Mouse (Mus musculus): ENCODE measurements at regions not wholly inside any gene's neighbourhood (a gene's known extent, or its start where the extent isn't known, plus 50 kb on each side); places are given as distances from the start of the nearest gene placed in this dataset.

DNA sequence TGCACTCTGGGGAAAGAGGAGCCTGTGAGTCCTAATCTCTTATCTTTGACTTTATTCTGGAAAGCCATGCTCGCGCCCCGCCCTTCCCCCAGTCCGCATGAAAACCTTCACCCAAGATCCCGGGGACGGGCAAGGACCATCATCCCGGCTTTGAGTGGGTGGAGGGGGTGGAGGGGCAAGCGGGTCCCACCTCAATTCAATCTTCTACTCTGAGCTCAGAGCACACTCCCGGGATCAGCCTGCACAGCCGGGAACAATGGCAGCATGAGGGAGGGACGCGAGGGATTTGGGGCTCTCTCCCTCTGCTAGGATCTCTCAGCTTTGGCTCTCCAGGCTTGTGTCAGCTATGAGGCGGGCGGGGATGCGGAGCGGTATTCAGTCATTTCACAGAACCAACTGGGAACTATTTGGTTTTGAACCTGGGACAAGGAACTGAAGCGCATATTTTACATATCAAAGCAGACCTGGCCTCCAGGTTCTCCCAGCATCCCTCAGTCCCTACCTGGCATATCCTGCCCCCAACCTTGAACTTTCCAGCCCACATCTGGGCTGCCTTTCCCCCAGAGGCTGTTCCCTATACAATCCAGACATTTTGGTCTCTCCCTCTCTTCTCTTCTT lies 537.2 kb downstream of the Med13l start:
- no peaks in the 10 kb centered on the region for H3K27me3 ChIP-seq (ENCODE audit: control insufficient read depth, insufficient read depth, low read length)
- H3K36me3 ChIP-seq (replicated peaks; ENCODE audit: control insufficient read depth, insufficient read depth) = no peaks in the 10 kb centered on the region
- 0 out of 2 replicates have a peak overlapping the region, but pooled peaks have one; percentile 22 for H3K9ac ChIP-seq
- ATAC-seq (ENCODE audit: low FRiP score) = no peak
- H3K4me2 ChIP-seq (replicated peaks) = peak overlapping the region; percentile 43
- no peak overlapping the region for H3K4me3 ChIP-seq (replicated peaks; ENCODE audit: low read length)
- H3K4me1 ChIP-seq (replicated peaks; ENCODE audit: control insufficient read depth, insufficient read depth, low read length) = peaks cover 6% of the 10 kb centered on the region; the same call in 1 of the 2 replicates
- H3K9me3 ChIP-seq (ENCODE audit: control insufficient read depth, low read length) = no peaks in the 10 kb centered on the region
- H3K27ac ChIP-seq = no peak overlapping the region
- DNase-seq (ENCODE audit: low spot score) = no peak
- 6% methylated on average over 17 of the region's 17 CpGs for WGBS

DNA sequence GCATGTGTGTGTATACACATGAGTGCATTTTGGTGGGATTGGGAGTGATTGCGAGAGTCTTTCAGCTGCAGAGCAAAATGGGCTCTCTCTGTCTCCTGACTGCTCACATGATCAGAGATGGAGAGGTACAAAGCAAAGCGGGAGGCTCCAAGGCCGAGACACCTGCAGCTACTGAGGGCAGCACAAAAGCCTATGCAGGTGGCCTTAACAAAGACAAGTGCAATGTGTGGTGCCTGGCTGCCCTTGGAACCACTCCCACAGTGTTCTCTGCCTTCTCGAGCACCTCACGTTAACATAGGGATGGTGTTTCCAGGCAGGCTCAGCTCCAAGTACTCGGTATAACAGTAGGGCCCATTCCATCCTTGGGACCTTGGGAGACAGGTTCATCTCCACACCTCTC lies 539.3 kb downstream of the Med13l start:
- H3K27me3 ChIP-seq (ENCODE audit: control insufficient read depth, insufficient read depth, low read length) = no peaks in the 10 kb centered on the region
- 85% methylated on average over 6 of the region's 6 CpGs for WGBS
- no peaks in the 10 kb centered on the region for H3K9me3 ChIP-seq (ENCODE audit: control insufficient read depth, low read length)
- no peaks in the 10 kb centered on the region for H3K36me3 ChIP-seq (replicated peaks; ENCODE audit: control insufficient read depth, insufficient read depth)
- no peak overlapping the region for H3K27ac ChIP-seq
- H3K4me2 ChIP-seq (replicated peaks) = no peak overlapping the region
- no peak overlapping the region for H3K4me3 ChIP-seq (replicated peaks; ENCODE audit: low read length)
- no peak for DNase-seq (ENCODE audit: low spot score)
- ATAC-seq (ENCODE audit: low FRiP score) = no peak
- H3K4me1 ChIP-seq (replicated peaks; ENCODE audit: control insufficient read depth, insufficient read depth, low read length) = peaks cover 6% of the 10 kb centered on the region; the same call in 1 of the 2 replicates
- no peak overlapping the region for H3K9ac ChIP-seq

DNA sequence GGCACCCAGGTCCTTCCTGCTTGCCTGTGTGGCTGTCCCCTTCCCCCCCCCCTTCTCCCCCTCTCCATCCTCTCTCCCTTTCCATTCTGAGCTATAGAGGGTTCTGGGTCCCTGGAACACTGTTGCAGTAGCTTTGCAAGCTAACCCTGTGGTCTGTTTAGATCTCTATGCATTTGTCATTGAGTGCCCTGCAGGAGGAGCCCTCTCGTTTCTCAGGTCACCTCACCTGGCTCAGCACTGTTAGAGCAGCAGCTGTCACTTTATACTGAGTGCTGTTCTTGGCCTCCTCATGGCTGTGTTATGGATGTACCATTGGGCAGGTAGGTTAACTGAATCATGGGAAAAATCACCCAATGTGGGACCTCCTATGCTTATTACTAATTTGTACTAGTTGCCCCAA lies 543.0 kb downstream of the Med13l start:
- 62% methylated on average over 1 of the region's 1 CpGs for WGBS
- ATAC-seq (ENCODE audit: low FRiP score) = no peak
- no peaks in the 10 kb centered on the region for H3K36me3 ChIP-seq (replicated peaks; ENCODE audit: control insufficient read depth, insufficient read depth)

DNA sequence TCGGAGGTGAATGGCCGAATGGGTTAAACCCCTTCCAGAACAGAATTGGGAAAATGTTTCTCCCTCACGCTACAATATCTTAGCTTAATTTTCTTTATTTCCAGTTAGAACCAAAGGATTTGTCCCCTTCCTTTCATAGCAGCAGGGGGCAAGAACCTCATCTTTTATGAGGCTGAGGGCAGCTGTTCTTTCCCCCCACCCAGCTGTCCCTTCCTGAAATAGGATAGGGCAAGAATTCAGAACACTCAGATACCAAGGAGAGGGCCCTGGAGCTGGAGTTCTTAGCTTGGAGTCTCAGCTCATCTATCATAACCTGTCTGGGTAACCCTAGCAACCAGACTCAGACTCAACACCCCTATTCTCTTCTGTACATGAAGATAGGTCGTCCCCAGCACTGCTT lies 547.4 kb downstream of the Med13l start:
- DNase-seq (ENCODE audit: low spot score) (no peak), ATAC-seq (ENCODE audit: low FRiP score) (no peak)
- no peaks in the 10 kb centered on the region for H3K27me3 ChIP-seq (ENCODE audit: control insufficient read depth, insufficient read depth, low read length)
- no peaks in the 10 kb centered on the region for H3K9me3 ChIP-seq (ENCODE audit: control insufficient read depth, low read length)
- H3K27ac ChIP-seq = no peak overlapping the region
- H3K4me1 ChIP-seq (replicated peaks; ENCODE audit: control insufficient read depth, insufficient read depth, low read length) = no peaks in the 10 kb centered on the region; the same call in 1 of the 2 replicates
- 81% methylated on average over 4 of the region's 4 CpGs for WGBS
- no peak overlapping the region for H3K4me2 ChIP-seq (replicated peaks)
- H3K36me3 ChIP-seq (replicated peaks; ENCODE audit: control insufficient read depth, insufficient read depth) = no peaks in the 10 kb centered on the region
- no peak overlapping the region for H3K4me3 ChIP-seq (replicated peaks; ENCODE audit: low read length)
- no peak overlapping the region for H3K9ac ChIP-seq

More for the DNA sequence above, 543.0 kb downstream of the Med13l start:
- no peak for DNase-seq (ENCODE audit: low spot score)
- no peaks in the 10 kb centered on the region for H3K9me3 ChIP-seq (ENCODE audit: control insufficient read depth, low read length)
- H3K27ac ChIP-seq = no peak overlapping the region
- no peak overlapping the region for H3K4me2 ChIP-seq (replicated peaks)
- H3K9ac ChIP-seq = no peak overlapping the region
- no peaks in the 10 kb centered on the region for H3K27me3 ChIP-seq (ENCODE audit: control insufficient read depth, insufficient read depth, low read length)
- H3K4me1 ChIP-seq (replicated peaks; ENCODE audit: control insufficient read depth, insufficient read depth, low read length) = no peaks in the 10 kb centered on the region
- H3K4me3 ChIP-seq (replicated peaks; ENCODE audit: low read length) = no peak overlapping the region

DNA sequence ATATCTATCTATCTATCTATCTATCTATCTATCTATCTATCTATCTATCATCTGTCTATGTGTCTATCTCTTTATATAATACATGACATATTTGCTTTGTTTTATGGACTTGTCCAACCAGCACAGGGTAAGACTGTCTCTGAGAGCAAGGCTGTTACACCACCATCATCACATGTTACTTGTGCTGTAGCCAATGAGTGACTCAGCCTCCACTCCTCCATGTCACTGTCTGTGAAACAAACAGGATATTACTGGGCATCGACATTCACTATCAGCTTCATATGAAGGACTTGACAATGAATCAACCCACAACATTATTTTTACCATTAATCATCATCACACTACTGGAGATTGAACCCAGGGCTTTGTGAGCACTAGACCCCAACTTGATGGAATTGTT lies 549.0 kb downstream of the Med13l start:
- 90% methylated on average over 1 of the region's 1 CpGs for WGBS
- no peak overlapping the region for H3K27ac ChIP-seq
- H3K4me1 ChIP-seq (replicated peaks; ENCODE audit: control insufficient read depth, insufficient read depth, low read length) = no peaks in the 10 kb centered on the region; the same call in 1 of the 2 replicates

DNA sequence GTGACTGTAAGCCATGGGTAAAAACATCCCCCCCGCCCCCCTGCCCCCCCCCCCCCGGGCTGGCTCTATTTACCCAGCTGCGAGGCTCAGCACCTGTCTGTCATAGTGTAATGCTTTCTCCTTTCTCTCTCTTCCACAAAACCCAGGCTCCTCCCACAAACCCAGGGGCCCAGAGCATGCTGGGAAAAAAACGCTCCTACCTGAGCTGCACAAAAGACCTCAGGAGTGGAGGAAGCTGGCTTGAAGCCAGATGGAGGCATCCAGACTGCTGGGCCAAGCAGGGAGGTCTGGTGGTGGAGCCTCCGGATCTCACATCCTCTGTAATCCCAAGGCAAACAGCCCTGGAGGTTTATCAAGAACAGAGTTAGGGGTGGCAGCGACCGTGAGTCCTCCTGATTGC lies 553.6 kb downstream of the Med13l start:
- Histone ChIP-seq H3K4me1 (replicated peaks; ENCODE audit: control insufficient read depth, insufficient read depth, low read length) (no peaks in the 10 kb centered on the region; the same call in 1 of the 2 replicates), H3K9me3 (ENCODE audit: control insufficient read depth, low read length) (no peaks in the 10 kb centered on the region), H3K4me3 (replicated peaks; ENCODE audit: low read length) (no peak overlapping the region), H3K27me3 (ENCODE audit: control insufficient read depth, insufficient read depth, low read length) (no peaks in the 10 kb centered on the region), H3K27ac (no peak overlapping the region), H3K36me3 (replicated peaks; ENCODE audit: control insufficient read depth, insufficient read depth) (no peaks in the 10 kb centered on the region), H3K4me2 (replicated peaks) (no peak overlapping the region), H3K9ac (no peak overlapping the region)
- ATAC-seq (ENCODE audit: low FRiP score) = no peak
- DNase-seq (ENCODE audit: low spot score) = no peak
- WGBS = 64% methylated on average over 6 of the region's 7 CpGs

More for the DNA sequence above, 549.0 kb downstream of the Med13l start:
- no peak overlapping the region for H3K9ac ChIP-seq
- no peaks in the 10 kb centered on the region for H3K36me3 ChIP-seq (replicated peaks; ENCODE audit: control insufficient read depth, insufficient read depth)
- no peak for ATAC-seq (ENCODE audit: low FRiP score)
- H3K4me3 ChIP-seq (replicated peaks; ENCODE audit: low read length) = no peak overlapping the region
- no peak overlapping the region for H3K4me2 ChIP-seq (replicated peaks)
- DNase-seq (ENCODE audit: low spot score) = no peak
- no peaks in the 10 kb centered on the region for H3K9me3 ChIP-seq (ENCODE audit: control insufficient read depth, low read length)
- no peaks in the 10 kb centered on the region for H3K27me3 ChIP-seq (ENCODE audit: control insufficient read depth, insufficient read depth, low read length)

DNA sequence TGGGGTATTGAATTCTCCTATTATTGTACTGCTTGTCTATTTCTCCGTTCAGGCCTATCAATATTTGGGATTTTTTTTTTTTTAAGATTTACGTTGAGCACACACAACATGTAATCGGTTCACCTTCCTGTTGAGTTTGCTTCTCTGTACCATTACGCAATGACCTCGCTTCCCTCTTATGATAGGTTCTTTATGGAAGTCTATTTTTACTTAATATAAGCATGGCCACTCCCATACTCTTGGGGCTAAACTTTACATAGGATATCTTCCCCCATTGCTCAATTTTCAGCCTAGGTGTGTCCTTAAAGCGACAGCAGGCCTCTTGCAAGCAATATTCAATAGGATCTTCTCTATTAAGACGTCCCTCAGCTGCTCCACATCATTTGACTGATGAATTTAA lies 544.7 kb upstream of the Tbx3 start:
- ATAC-seq (ENCODE audit: low FRiP score) (no peak), DNase-seq (ENCODE audit: low spot score) (no peak)
- WGBS = 86% methylated on average over 7 of the region's 7 CpGs
- Histone ChIP-seq H3K9ac (no peak overlapping the region), H3K27ac (no peak overlapping the region), H3K27me3 (ENCODE audit: control insufficient read depth, insufficient read depth, low read length) (no peaks in the 10 kb centered on the region), H3K4me1 (replicated peaks; ENCODE audit: control insufficient read depth, insufficient read depth, low read length) (no peaks in the 10 kb centered on the region), H3K4me3 (replicated peaks; ENCODE audit: low read length) (no peak overlapping the region), H3K4me2 (replicated peaks) (no peak overlapping the region), H3K36me3 (replicated peaks; ENCODE audit: control insufficient read depth, insufficient read depth) (no peaks in the 10 kb centered on the region), H3K9me3 (ENCODE audit: control insufficient read depth, low read length) (no peaks in the 10 kb centered on the region)

DNA sequence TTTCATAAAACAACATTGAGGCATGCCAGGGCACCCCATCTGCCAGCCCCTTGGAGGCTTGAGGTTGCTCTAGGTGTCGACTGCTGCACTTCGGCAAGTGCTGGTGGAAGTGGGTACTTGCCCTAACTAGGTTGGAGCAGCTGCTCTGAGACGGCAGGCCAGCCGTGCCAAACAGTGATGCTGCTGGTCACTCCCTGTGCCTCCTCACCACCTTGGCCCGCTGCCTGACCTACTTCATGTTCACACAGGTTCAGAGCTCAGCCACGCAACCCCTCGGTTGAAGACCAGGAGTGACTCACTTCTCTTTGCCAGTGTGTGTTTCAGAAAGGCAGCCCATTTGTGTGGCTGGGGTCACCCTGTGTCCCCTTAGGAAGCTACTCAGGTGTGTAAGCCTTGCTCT lies 540.3 kb upstream of the Tbx3 start:
- no peak overlapping the region for H3K9ac ChIP-seq
- no peak overlapping the region for H3K27ac ChIP-seq
- WGBS = 95% methylated on average over 7 of the region's 7 CpGs
- ATAC-seq (ENCODE audit: low FRiP score) (no peak), DNase-seq (ENCODE audit: low spot score) (no peak)
- no peak overlapping the region for H3K4me2 ChIP-seq (replicated peaks)
- H3K4me3 ChIP-seq (replicated peaks; ENCODE audit: low read length) = no peak overlapping the region
- H3K36me3 ChIP-seq (replicated peaks; ENCODE audit: control insufficient read depth, insufficient read depth) = no peaks in the 10 kb centered on the region
- H3K4me1 ChIP-seq (replicated peaks; ENCODE audit: control insufficient read depth, insufficient read depth, low read length) = no peaks in the 10 kb centered on the region
- H3K9me3 ChIP-seq (ENCODE audit: control insufficient read depth, low read length) = no peaks in the 10 kb centered on the region
- H3K27me3 ChIP-seq (ENCODE audit: control insufficient read depth, insufficient read depth, low read length) = no peaks in the 10 kb centered on the region

DNA sequence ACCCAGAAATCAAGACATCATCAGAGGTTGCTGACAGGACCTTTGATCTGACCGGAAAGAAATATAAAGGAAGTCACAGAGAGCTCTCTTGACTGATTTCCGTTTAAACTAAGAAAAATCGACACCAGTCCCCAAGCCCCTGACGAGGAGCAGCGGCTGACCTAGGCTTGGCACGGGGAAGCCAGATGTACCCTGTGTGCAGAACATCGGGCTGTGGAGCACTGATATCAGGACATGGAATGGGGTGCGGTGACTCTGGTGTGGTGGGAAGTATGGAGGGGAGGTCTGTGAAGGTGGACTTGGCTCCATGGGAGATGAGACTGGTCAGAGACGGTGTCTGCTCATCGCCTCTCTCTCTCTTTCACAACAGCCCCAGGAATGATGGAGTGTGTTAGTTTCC lies 539.0 kb upstream of the Tbx3 start:
- Histone ChIP-seq H3K9ac (no peak overlapping the region), H3K27me3 (ENCODE audit: control insufficient read depth, insufficient read depth, low read length) (no peaks in the 10 kb centered on the region), H3K4me2 (replicated peaks) (no peak overlapping the region), H3K27ac (no peak overlapping the region), H3K36me3 (replicated peaks; ENCODE audit: control insufficient read depth, insufficient read depth) (no peaks in the 10 kb centered on the region), H3K4me3 (replicated peaks; ENCODE audit: low read length) (no peak overlapping the region), H3K4me1 (replicated peaks; ENCODE audit: control insufficient read depth, insufficient read depth, low read length) (no peaks in the 10 kb centered on the region), H3K9me3 (ENCODE audit: control insufficient read depth, low read length) (no peaks in the 10 kb centered on the region)
- ATAC-seq (ENCODE audit: low FRiP score) = no peak
- 68% methylated on average over 10 of the region's 10 CpGs for WGBS
- no peak for DNase-seq (ENCODE audit: low spot score)

DNA sequence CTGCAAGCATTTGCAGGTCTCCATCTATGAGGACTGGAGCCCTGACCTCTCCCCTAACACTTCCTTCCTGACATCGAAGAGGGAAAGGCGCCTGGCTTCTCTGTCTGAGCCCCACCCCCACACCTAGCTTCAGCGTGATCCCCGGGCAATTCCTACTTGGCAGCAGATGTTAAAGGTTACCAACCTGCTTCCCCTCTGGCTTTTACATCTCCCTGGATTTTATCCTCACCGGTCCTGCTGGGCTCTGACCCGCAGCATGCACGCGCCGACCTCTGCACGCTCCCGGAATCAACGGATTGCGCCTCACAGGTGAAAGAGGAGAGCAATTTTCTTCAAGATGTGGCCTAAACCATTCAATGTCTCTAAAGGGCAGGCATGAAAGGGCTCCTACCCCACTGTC lies 537.1 kb upstream of the Tbx3 start:
- Histone ChIP-seq H3K27me3 (ENCODE audit: control insufficient read depth, insufficient read depth, low read length) (no peaks in the 10 kb centered on the region), H3K9me3 (ENCODE audit: control insufficient read depth, low read length) (no peaks in the 10 kb centered on the region), H3K4me1 (replicated peaks; ENCODE audit: control insufficient read depth, insufficient read depth, low read length) (no peaks in the 10 kb centered on the region), H3K4me2 (replicated peaks) (no peak overlapping the region), H3K9ac (no peak overlapping the region), H3K27ac (no peak overlapping the region), H3K36me3 (replicated peaks; ENCODE audit: control insufficient read depth, insufficient read depth) (no peaks in the 10 kb centered on the region), H3K4me3 (replicated peaks; ENCODE audit: low read length) (no peak overlapping the region)
- DNase-seq (ENCODE audit: low spot score) (no peak), ATAC-seq (ENCODE audit: low FRiP score) (no peak)
- WGBS = 58% methylated on average over 13 of the region's 13 CpGs

Data from hindbrain, embryonic 14.5 days (tissue).